Mouse (Mus musculus) embryo, embryonic 11 days (tissue): ENCODE measurements around the gene Ddx21.

ENCODE experiments used
- DNase-seq: peaks from one replicate; pipeline ENCODE4 v3.0.0-alpha.2; 2015

Gene Ddx21

GRCm38 (mm10) chr10:62568861-62569260, 33.2 kb downstream of the Ddx21 start:
- DNase-seq: no peak

- DNase-seq: no peak
Measured at GRCm38 (mm10) chr10:62557736-62558135, 44.3 kb downstream of the Ddx21 start.

- DNase-seq: no peak
Measured at GRCm38 (mm10) chr10:62556558-62556901, 45.6 kb downstream of the Ddx21 start.

GRCm38 (mm10) chr10:62555705-62556557, 46.1 kb downstream of the Ddx21 start:
- DNase-seq: no peak

GRCm38 (mm10) chr10:62553611-62554091, 48.4 kb downstream of the Ddx21 start:
- DNase-seq: no peak

- DNase-seq: no peak
Measured at GRCm38 (mm10) chr10:62550787-62551300, 51.2 kb downstream of the Ddx21 start.

- DNase-seq: peak; percentile 68
Measured at GRCm38 (mm10) chr10:62549523-62550166, 52.4 kb downstream of the Ddx21 start.

- no peak for DNase-seq
Measured at GRCm38 (mm10) chr10:62546441-62546840, 55.6 kb downstream of the Ddx21 start.

- no peak for DNase-seq
Measured at GRCm38 (mm10) chr10:62545759-62546158, 56.3 kb downstream of the Ddx21 start.

- no peak for DNase-seq
Measured at GRCm38 (mm10) chr10:62544316-62544715, 57.8 kb downstream of the Ddx21 start.

- DNase-seq: no peak
Measured at GRCm38 (mm10) chr10:62543399-62543808, 58.7 kb downstream of the Ddx21 start.

GRCm38 (mm10) chr10:62542928-62543327, 59.2 kb downstream of the Ddx21 start:
- DNase-seq: no peak

- DNase-seq: no peak
Measured at GRCm38 (mm10) chr10:62542507-62542906, 59.6 kb downstream of the Ddx21 start.

GRCm38 (mm10) chr10:62541499-62541898, 60.6 kb downstream of the Ddx21 start:
- DNase-seq: no peak

GRCm38 (mm10) chr10:62540800-62541199, 61.3 kb downstream of the Ddx21 start:
- DNase-seq: no peak

- DNase-seq: no peak
Measured at GRCm38 (mm10) chr10:62534509-62534908, 67.6 kb downstream of the Ddx21 start.

- no peak for DNase-seq
Measured at GRCm38 (mm10) chr10:62532832-62533231, 69.2 kb downstream of the Ddx21 start.
